Mouse (Mus musculus) lung, postnatal 0 days (tissue): ENCODE measurements at regions not wholly inside any gene's neighbourhood (a gene's known extent, or its start where the extent isn't known, plus 50 kb on each side); places are given as distances from the start of the nearest gene placed in this dataset.

Experiments used
- CTCF ChIP-seq: IDR thresholded peaks from 2 replicates; pipeline ENCODE4 v1.5.1; 2016; ENCODE audit warnings: antibody characterized with exemption, mild to moderate bottlenecking
- EP300 ChIP-seq: IDR thresholded peaks from 2 replicates; pipeline ENCODE4 v1.6.1; 2016; ENCODE audit warnings: antibody characterized with exemption, mild to moderate bottlenecking, control low read depth

DNA sequence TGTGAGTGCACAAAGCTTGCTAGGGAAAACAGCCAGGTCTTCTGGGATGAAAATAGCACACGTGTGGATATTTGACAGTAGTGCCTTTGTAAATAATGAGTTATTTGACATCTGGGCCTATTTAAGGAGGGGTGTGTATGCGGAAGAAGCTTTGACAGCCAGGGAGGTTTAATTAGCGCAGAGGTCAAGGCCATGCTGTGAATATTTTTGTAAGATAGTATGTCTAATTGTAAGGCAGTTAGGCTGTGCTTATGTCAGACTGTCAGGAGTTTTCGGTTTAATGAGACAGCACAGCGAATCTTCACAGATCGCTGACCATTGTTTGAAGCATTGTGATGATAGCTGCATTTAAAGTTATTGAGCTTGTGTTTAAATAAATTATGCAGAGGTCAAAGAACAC, 337.1 kb upstream of the Msl3l2 start:
- TF ChIP-seq CTCF (no peak), EP300 (no peak)
